Mouse (Mus musculus): ENCODE results near the gene Rbm38. TPM values are rescaled to one million over a fixed set of nuclear protein-coding genes. Genes with fewer than 3 reads are reported as not detected.

The Rbm38 gene
- polyA plus RNA-seq, 1 experiment from 2014 or later = 169 TPM

- no peaks in the 10 kb centered on the region for H3K9me3 ChIP-seq (replicated peaks; ENCODE audit: control insufficient read depth, low read length)
- no peak for ATAC-seq (replicated peaks; ENCODE audit: insufficient number of reproducible peaks, low FRiP score, low TSS enrichment)
- H3K4me1 ChIP-seq (ENCODE audit: control insufficient read depth, insufficient read depth, low read length) = peaks cover 76% of the 10 kb centered on the region
- H3K9ac ChIP-seq (ENCODE audit: low read depth, low read length) = peak overlapping the region; percentile 39; the same call in 1 of the 2 replicates
- H3K4me3 ChIP-seq (ENCODE audit: low read depth, low read length) = no peak overlapping the region
- peak overlapping the region; percentile 0; the same call in 1 of the 2 replicates for H3K27ac ChIP-seq (ENCODE audit: low read depth, low read length)
- 54% methylated on average over 3 of the region's 3 CpGs for WGBS (ENCODE audit: insufficient replicate concordance)
- H3K36me3 ChIP-seq (ENCODE audit: control insufficient read depth, insufficient read depth, low read length) = peaks cover 15% of the 10 kb centered on the region
- H3K27me3 ChIP-seq (ENCODE audit: control insufficient read depth, insufficient read depth, low read length) = no peaks in the 10 kb centered on the region
- H3K4me2 ChIP-seq = peak overlapping the region; percentile 85
Observed at GRCm38 (mm10) chr2:173026688-173027131, 6.4 kb downstream of the Rbm38 start.

DNA sequence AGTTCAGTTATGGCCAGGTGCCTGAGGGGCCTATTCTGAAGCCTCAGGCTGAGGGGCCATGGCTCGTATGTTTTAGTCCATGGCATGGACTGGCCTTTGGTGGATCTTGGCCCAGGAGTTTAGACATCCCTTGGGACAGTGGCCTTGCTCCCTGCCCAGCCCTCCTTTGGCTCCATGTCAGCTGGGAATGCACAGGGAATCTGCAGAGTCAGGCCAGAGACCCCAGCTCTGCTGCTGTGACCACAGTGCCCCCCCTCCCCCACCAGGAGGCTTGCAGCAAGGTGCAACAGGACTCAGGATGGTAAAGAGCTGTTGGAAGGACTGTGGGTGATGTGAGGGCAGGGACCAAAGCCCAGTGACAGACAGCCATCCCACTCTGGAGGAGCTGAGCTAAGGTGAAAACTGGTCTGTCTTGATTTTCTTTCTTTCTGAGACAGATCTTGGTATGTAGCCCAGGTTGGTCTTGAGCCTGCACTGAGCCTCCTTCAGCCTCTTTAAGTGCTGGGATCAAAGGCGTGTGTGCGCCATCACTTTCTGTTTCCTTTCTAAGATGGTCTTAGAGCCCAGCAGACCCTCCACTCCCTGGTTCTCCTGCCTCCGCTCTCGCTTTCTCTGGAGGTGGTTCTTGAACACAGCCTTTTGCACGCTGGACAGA lies 7.0 kb downstream of the Rbm38 start:
- peak overlapping the region; percentile 0 for H3K27ac ChIP-seq (ENCODE audit: low read depth, low read length)

GRCm38 (mm10) chr2:173027824-173028495 lies 7.7 kb downstream of the Rbm38 start:
- Histone ChIP-seq H3K4me1 (ENCODE audit: control insufficient read depth, insufficient read depth, low read length) (peaks cover 75% of the 10 kb centered on the region), H3K27me3 (ENCODE audit: control insufficient read depth, insufficient read depth, low read length) (no peaks in the 10 kb centered on the region), H3K4me2 (peak overlapping the region; percentile 18; the same call in 1 of the 2 replicates), H3K27ac (ENCODE audit: low read depth, low read length) (no peak overlapping the region; the same call in 1 of the 2 replicates), H3K36me3 (ENCODE audit: control insufficient read depth, insufficient read depth, low read length) (peaks cover 16% of the 10 kb centered on the region), H3K9ac (ENCODE audit: low read depth, low read length) (peak overlapping the region; percentile 39; the same call in 1 of the 2 replicates), H3K4me3 (ENCODE audit: low read depth, low read length) (no peak overlapping the region), H3K9me3 (replicated peaks; ENCODE audit: control insufficient read depth, low read length) (no peaks in the 10 kb centered on the region)
- ATAC-seq (replicated peaks; ENCODE audit: insufficient number of reproducible peaks, low FRiP score, low TSS enrichment) = no peak
- WGBS (ENCODE audit: insufficient replicate concordance) = 74% methylated on average over 4 of the region's 4 CpGs

More for the DNA sequence above, 7.0 kb downstream of the Rbm38 start:
- H3K36me3 ChIP-seq (ENCODE audit: control insufficient read depth, insufficient read depth, low read length) = peaks cover 16% of the 10 kb centered on the region
- whole genome bisulfite sequencing (ENCODE audit: insufficient replicate concordance) = 93% methylated on average over 6 of the region's 6 CpGs
- no peaks in the 10 kb centered on the region for H3K9me3 ChIP-seq (replicated peaks; ENCODE audit: control insufficient read depth, low read length)
- 0 out of 2 replicates have a peak overlapping the region, but pooled peaks have one; percentile 2 for H3K4me3 ChIP-seq (ENCODE audit: low read depth, low read length)
- no peak for ATAC-seq (replicated peaks; ENCODE audit: insufficient number of reproducible peaks, low FRiP score, low TSS enrichment)
- peaks cover 76% of the 10 kb centered on the region for H3K4me1 ChIP-seq (ENCODE audit: control insufficient read depth, insufficient read depth, low read length)
- H3K27me3 ChIP-seq (ENCODE audit: control insufficient read depth, insufficient read depth, low read length) = no peaks in the 10 kb centered on the region
- peak overlapping the region; percentile 39; the same call in 1 of the 2 replicates for H3K9ac ChIP-seq (ENCODE audit: low read depth, low read length)
- H3K4me2 ChIP-seq = peak overlapping the region; percentile 85

DNA sequence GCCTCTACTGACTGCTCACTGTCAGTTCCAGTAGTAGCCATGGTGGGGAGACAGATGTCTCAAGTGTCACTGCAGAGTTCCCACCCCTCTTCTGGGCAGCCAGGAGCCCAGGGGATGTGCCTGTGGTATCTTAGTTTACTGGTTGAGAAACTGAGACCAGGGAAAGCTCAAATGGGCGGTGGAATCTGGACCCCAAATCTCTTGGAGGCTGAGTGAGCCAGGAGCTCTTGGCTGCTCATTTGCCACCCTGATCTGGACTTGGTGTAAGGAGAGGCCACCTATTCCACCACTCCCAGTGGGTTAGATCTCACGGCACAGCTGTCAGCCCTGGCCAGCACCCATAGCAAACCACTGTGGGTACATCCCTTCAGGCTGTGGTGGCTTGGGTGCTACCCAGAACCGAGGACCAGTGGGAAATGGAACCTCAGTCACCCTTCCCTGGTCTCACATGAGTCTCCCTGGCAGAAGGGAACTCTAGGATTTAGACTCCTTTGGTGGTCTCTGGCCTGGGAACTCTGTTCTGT lies 8.3 kb downstream of the Rbm38 start:
- no peak overlapping the region for H3K4me2 ChIP-seq
- 83% methylated on average over 3 of the region's 3 CpGs for WGBS (ENCODE audit: insufficient replicate concordance)
- H3K4me1 ChIP-seq (ENCODE audit: control insufficient read depth, insufficient read depth, low read length) = peaks cover 70% of the 10 kb centered on the region
- no peak for ATAC-seq (replicated peaks; ENCODE audit: insufficient number of reproducible peaks, low FRiP score, low TSS enrichment)
- H3K27ac ChIP-seq (ENCODE audit: low read depth, low read length) = no peak overlapping the region
- no peaks in the 10 kb centered on the region for H3K9me3 ChIP-seq (replicated peaks; ENCODE audit: control insufficient read depth, low read length)
- no peak overlapping the region for H3K4me3 ChIP-seq (ENCODE audit: low read depth, low read length)
- no peaks in the 10 kb centered on the region for H3K27me3 ChIP-seq (ENCODE audit: control insufficient read depth, insufficient read depth, low read length)
- peaks cover 21% of the 10 kb centered on the region for H3K36me3 ChIP-seq (ENCODE audit: control insufficient read depth, insufficient read depth, low read length)
- no peak overlapping the region for H3K9ac ChIP-seq (ENCODE audit: low read depth, low read length)

DNA sequence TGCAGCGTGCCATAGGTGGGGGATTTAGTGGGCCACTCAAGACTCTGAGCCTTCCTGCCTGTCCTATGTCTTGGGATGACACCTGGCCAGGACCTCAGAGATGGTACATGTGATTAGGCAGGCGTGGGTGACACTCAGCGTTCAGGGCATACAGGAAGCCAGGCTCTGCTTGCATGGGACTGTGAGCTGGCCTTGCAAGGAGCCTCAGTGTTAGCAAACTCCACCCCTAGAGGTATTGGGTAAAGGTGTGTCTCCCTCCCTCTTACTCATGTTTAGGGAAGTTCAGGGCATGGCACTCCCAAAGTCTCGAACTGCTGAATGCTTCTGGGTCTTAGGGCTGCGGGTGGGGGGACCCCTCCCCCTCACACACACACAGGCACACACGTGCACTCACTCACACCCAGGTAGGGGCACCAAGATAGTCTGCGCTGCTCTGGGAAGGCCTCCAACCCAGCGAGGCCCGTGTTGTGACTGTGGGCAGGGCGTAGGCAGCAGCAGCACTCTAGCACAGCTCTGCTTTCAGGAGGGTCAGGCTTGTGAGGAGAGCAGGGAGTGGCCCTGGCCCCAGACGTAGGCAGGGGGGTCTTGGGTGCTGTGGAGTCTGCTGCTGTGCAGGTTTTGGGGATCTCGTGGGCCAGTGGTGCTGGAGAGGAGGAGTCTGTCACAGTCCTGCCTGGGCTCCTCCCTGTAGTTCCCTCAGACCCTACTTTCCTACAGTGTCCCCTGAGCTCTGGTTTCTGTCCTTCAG lies 10.5 kb downstream of the Rbm38 start:
- 63% methylated on average over 12 of the region's 12 CpGs for WGBS (ENCODE audit: insufficient replicate concordance)
- peaks cover 70% of the 10 kb centered on the region for H3K4me1 ChIP-seq (ENCODE audit: control insufficient read depth, insufficient read depth, low read length)
- H3K9ac ChIP-seq (ENCODE audit: low read depth, low read length) = no peak overlapping the region
- no peak overlapping the region for H3K4me3 ChIP-seq (ENCODE audit: low read depth, low read length)
- peak overlapping the region; percentile 12; the same call in 1 of the 2 replicates for H3K27ac ChIP-seq (ENCODE audit: low read depth, low read length)
- H3K36me3 ChIP-seq (ENCODE audit: control insufficient read depth, insufficient read depth, low read length) = peaks cover 32% of the 10 kb centered on the region
- H3K27me3 ChIP-seq (ENCODE audit: control insufficient read depth, insufficient read depth, low read length) = no peaks in the 10 kb centered on the region
- H3K9me3 ChIP-seq (replicated peaks; ENCODE audit: control insufficient read depth, low read length) = no peaks in the 10 kb centered on the region
- ATAC-seq (replicated peaks; ENCODE audit: insufficient number of reproducible peaks, low FRiP score, low TSS enrichment) = no peak
- H3K4me2 ChIP-seq = no peak overlapping the region

GRCm38 (mm10) chr2:173033531-173033930 lies 13.2 kb downstream of the Rbm38 start:
- peaks cover 28% of the 10 kb centered on the region for H3K36me3 ChIP-seq (ENCODE audit: control insufficient read depth, insufficient read depth, low read length)
- H3K9me3 ChIP-seq (replicated peaks; ENCODE audit: control insufficient read depth, low read length) = no peaks in the 10 kb centered on the region
- peak overlapping the region; percentile 82 for H3K27ac ChIP-seq (ENCODE audit: low read depth, low read length)
- H3K4me1 ChIP-seq (ENCODE audit: control insufficient read depth, insufficient read depth, low read length) = peaks cover 52% of the 10 kb centered on the region
- 94% methylated on average over 13 of the region's 13 CpGs for WGBS (ENCODE audit: insufficient replicate concordance)
- H3K4me3 ChIP-seq (ENCODE audit: low read depth, low read length) = no peak overlapping the region
- H3K4me2 ChIP-seq = peak overlapping the region; percentile 39
- no peaks in the 10 kb centered on the region for H3K27me3 ChIP-seq (ENCODE audit: control insufficient read depth, insufficient read depth, low read length)
- H3K9ac ChIP-seq (ENCODE audit: low read depth, low read length) = peak overlapping the region; percentile 17; the same call in 1 of the 2 replicates
- ATAC-seq (replicated peaks; ENCODE audit: insufficient number of reproducible peaks, low FRiP score, low TSS enrichment) = no peak

DNA sequence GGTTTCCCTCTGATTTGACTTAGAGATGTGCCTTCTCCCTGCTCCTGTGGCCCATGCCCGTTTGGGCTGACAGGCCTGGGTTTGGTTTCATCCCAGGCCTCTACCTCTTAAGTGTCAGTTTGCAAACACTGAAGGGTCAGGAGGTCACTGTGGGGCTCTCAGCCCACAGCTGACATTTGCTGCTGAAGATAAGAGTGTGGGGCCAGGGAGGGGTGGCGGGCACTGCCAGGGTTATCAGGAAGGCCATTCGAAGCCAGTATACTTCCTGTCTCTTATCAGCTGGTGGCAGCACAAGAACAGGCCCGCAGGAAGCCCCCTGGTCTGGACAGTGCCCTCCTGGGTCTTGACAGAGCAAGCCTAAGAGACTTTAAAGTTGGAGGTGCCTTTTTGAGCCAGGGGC lies 14.7 kb downstream of the Rbm38 start:
- H3K9me3 ChIP-seq (replicated peaks; ENCODE audit: control insufficient read depth, low read length) = no peaks in the 10 kb centered on the region
- H3K4me3 ChIP-seq (ENCODE audit: low read depth, low read length) = no peak overlapping the region
- H3K27ac ChIP-seq (ENCODE audit: low read depth, low read length) = peak overlapping the region; percentile 82
- peaks cover 45% of the 10 kb centered on the region for H3K4me1 ChIP-seq (ENCODE audit: control insufficient read depth, insufficient read depth, low read length)
- H3K9ac ChIP-seq (ENCODE audit: low read depth, low read length) = peak overlapping the region; percentile 59
- H3K36me3 ChIP-seq (ENCODE audit: control insufficient read depth, insufficient read depth, low read length) = peaks cover 22% of the 10 kb centered on the region
- H3K27me3 ChIP-seq (ENCODE audit: control insufficient read depth, insufficient read depth, low read length) = no peaks in the 10 kb centered on the region
- peak; percentile 73 for ATAC-seq (replicated peaks; ENCODE audit: insufficient number of reproducible peaks, low FRiP score, low TSS enrichment)
- peak overlapping the region; percentile 39 for H3K4me2 ChIP-seq
- WGBS (ENCODE audit: insufficient replicate concordance) = 15% methylated on average over 4 of the region's 4 CpGs

GRCm38 (mm10) chr2:173035653-173036052 lies 15.4 kb downstream of the Rbm38 start:
- Histone ChIP-seq H3K27ac (ENCODE audit: low read depth, low read length) (peak overlapping the region; percentile 82), H3K9me3 (replicated peaks; ENCODE audit: control insufficient read depth, low read length) (no peaks in the 10 kb centered on the region), H3K4me2 (peak overlapping the region; percentile 39; the same call in 1 of the 2 replicates), H3K4me1 (ENCODE audit: control insufficient read depth, insufficient read depth, low read length) (peaks cover 39% of the 10 kb centered on the region), H3K36me3 (ENCODE audit: control insufficient read depth, insufficient read depth, low read length) (peaks cover 22% of the 10 kb centered on the region), H3K27me3 (ENCODE audit: control insufficient read depth, insufficient read depth, low read length) (no peaks in the 10 kb centered on the region), H3K4me3 (ENCODE audit: low read depth, low read length) (no peak overlapping the region), H3K9ac (ENCODE audit: low read depth, low read length) (no peak overlapping the region)
- 0 out of 2 replicates have a peak, but pooled peaks have one; percentile 16 for ATAC-seq (replicated peaks; ENCODE audit: insufficient number of reproducible peaks, low FRiP score, low TSS enrichment)
- WGBS (ENCODE audit: insufficient replicate concordance) = 85% methylated on average over 5 of the region's 5 CpGs
